Mouse (Mus musculus) liver, embryonic 15.5 days (tissue): ENCODE data around the gene 0610010F05Rik. TPM values are rescaled to one million over a fixed set of nuclear protein-coding genes. Genes with fewer than 3 reads are reported as not detected.

Experiments
- ATAC-seq: fragments of 200-750 bp; cut with Nextera tagmentation; 2 replicates; pipeline ENCODE4 v1.8.0; 2017; ENCODE audit warnings: moderate number of reproducible peaks, mild to moderate bottlenecking, moderate library complexity; ENCODE audit not compliant: insufficient read depth
- H3K27ac ChIP-seq: fragments of 300-500 bp; sonication (generic); replicated peaks from 2 replicates; pipeline ENCODE4 v1.5.1; 2015; ENCODE audit warnings: mild to moderate bottlenecking, inconsistent platforms
- H3K27me3 ChIP-seq: fragments of 300-500 bp; sonication (generic); 2 replicates; pipeline ENCODE4 v1.6.1; 2015; ENCODE audit warnings: mild to moderate bottlenecking, inconsistent platforms
- H3K36me3 ChIP-seq: fragments of 300-500 bp; sonication (generic); replicated peaks from 2 replicates; pipeline ENCODE4 v1.6.1; 2015; ENCODE audit warnings: moderate library complexity, mild to moderate bottlenecking, inconsistent platforms
- H3K4me1 ChIP-seq: fragments of 300-500 bp; sonication (generic); replicated peaks from 2 replicates; pipeline ENCODE4 v1.6.1; 2015; ENCODE audit warnings: inconsistent platforms
- H3K4me2 ChIP-seq: fragments of 300-500 bp; sonication (generic); 2 replicates; pipeline ENCODE4 v1.6.1; 2015; ENCODE audit warnings: moderate library complexity, mild to moderate bottlenecking, inconsistent platforms
- H3K4me3 ChIP-seq: fragments of 300-500 bp; sonication (generic); replicated peaks from 2 replicates; pipeline ENCODE4 v1.5.1; 2015; ENCODE audit warnings: mild to moderate bottlenecking, inconsistent platforms
- H3K9ac ChIP-seq: fragments of 300-500 bp; sonication (generic); 2 replicates; pipeline ENCODE4 v1.6.1; 2015; ENCODE audit warnings: moderate library complexity, mild to moderate bottlenecking, inconsistent platforms
- H3K9me3 ChIP-seq: fragments of 300-500 bp; sonication (generic); replicated peaks from 2 replicates; pipeline ENCODE4 v1.6.1; 2016; ENCODE audit warnings: inconsistent platforms
- WGBS: fragments of 180-500 bp; shearing (Covaris S2); methylation state at CpG from one replicate; pipeline ENCODE4 v1.1.7; 2015; ENCODE audit warnings: mixed read lengths; ENCODE audit not compliant: insufficient replicate concordance; 5-methylcytosine and 5-hydroxymethylcytosine counted together
- polyA plus RNA-seq: library from polyadenylated mRNA; unstranded; fragments of >200 nt; fragmentation: Nextera tagmentation; extraction: Ambion mirVana; gene quantifications from 2 replicates; pipeline ENCODE4 v1.2.1, GENCODE M21; 2015

Gene 0610010F05Rik
- polyA plus RNA-seq, 1 experiment from 2014 or later = 9.6 TPM

DNA sequence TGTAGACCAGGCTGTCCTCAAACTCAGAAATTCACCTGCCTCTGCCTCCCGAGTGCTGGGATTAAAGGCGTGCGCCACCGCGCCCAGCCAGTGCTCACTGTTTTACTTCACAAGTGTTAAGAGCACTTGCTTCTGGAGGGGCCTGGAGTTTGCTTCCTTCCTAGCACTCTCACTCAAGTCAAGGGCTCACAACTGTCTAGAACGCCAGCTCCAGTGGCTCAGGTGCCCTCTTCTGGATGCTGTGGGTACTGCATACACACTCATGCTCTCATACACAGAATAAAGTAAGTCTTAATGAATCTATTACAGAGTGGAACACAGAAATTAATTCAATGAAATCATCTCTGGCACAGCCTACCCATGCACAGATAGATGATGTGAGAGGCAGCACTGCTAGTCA lies 67.7 kb downstream of the 0610010F05Rik start:
- Histone ChIP-seq H3K4me2 (no peak overlapping the region), H3K9me3 (no peaks in the 10 kb centered on the region), H3K4me3 (no peak overlapping the region), H3K9ac (no peak overlapping the region), H3K36me3 (no peaks in the 10 kb centered on the region), H3K4me1 (no peaks in the 10 kb centered on the region), H3K27me3 (no peaks in the 10 kb centered on the region), H3K27ac (no peak overlapping the region)
- WGBS = 55% methylated on average over 6 of the region's 6 CpGs
- ATAC-seq = peak; percentile 22; the same call in 1 of the 2 replicates

DNA sequence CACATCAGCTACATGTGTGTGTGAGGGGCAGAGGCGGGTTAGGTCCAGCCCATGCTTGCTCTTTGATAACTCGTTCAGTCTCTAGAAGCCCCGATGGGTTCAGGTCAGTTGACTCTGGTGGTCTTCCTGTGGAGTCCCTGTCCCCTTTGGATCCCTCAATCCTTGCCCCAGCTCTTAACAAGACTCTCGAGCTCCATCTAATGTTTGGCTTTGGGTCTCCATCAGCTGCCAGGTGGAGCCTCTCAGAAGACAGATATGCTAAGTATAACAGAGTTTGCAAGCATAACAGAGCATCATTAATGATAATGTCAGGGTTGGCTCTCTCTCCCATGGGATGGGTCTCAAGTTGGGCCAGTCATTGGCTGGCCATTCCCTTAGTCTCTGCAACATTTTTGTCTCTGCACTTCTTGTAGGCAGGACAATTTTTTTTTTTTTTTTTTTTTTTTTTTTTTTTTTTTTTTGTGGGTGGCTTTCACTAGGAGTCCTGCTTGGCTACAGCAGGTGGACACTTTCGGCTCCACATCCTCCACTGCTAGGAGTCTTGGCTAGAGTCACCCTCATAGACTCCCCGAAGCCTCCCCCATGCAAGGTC lies 76.3 kb downstream of the 0610010F05Rik start:
- Histone ChIP-seq H3K9me3 (no peaks in the 10 kb centered on the region), H3K27me3 (no peaks in the 10 kb centered on the region), H3K4me2 (no peak overlapping the region), H3K4me1 (no peaks in the 10 kb centered on the region), H3K27ac (no peak overlapping the region), H3K9ac (no peak overlapping the region), H3K4me3 (no peak overlapping the region), H3K36me3 (no peaks in the 10 kb centered on the region)
- WGBS = 46% methylated on average over 6 of the region's 6 CpGs
- no peak for ATAC-seq

DNA sequence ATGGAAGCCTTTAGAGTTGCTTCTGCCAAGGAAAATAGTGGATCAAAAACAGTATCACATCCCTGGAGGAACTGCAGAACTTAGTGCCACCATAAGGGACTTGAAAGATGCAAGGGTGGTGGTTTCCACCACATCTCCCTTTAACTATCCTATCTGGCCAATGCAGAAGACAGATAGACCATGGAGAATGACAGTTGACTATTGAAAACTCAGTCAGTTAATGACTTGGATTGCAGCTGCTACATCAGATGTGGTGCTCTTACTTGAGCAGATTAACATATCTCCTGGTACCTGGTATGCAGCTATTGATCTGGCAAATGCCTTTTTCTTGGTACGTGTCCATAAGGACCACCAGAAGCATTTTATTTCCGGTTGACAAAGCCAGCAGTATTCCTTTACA lies 96.0 kb downstream of the 0610010F05Rik start:
- no peaks in the 10 kb centered on the region for H3K4me1 ChIP-seq
- no peak overlapping the region for H3K27ac ChIP-seq
- H3K36me3 ChIP-seq = no peaks in the 10 kb centered on the region
- no peak overlapping the region for H3K4me3 ChIP-seq
- H3K9me3 ChIP-seq = no peaks in the 10 kb centered on the region
- H3K27me3 ChIP-seq = no peaks in the 10 kb centered on the region
- no peak for ATAC-seq
- WGBS = 57% methylated on average over 2 of the region's 2 CpGs
- H3K9ac ChIP-seq = no peak overlapping the region
- H3K4me2 ChIP-seq = no peak overlapping the region

DNA sequence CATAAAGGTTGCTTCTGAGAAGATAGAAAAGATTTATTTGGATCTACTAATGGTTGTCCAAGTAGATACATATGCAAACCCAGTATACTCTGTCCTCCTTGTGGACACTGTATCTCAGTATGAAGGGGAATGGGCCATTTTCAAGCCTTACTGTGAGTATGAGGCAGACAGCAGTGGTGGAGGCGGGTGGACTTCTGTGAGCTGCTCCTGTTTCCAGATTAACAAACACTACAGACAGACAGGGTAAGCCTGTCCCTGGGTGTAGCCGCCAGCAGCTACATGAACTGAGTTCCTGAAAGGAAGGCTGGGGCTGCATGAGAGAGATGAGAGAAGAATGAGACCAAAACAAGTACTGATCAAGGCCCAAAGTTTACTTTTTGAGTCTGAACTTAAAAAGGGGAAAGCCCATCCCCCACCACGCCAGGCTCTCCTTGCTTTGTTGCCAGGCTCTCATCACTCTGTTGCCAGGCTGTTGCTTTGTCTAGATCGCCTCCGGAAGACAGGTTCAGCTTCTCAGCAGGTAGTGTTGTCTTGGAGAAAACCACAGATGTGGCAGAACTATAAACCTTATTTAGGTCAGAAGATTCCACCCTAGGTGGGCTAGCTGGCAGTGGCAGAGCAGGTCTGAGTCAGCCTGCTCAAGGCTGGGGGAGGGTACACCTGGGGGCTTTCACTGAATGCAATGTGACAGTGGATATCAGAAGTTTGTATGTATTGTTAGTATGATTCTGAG lies 112.8 kb downstream of the 0610010F05Rik start, which contains the start of gene 1700093K21Rik:
1700093K21Rik (minus strand) TSS at position 683 of the 733 bp plus-strand sequence.
- ATAC-seq = no peak
- Histone ChIP-seq H3K9me3 (no peaks in the 10 kb centered on the region), H3K27me3 (no peaks in the 10 kb centered on the region), H3K36me3 (no peaks in the 10 kb centered on the region), H3K4me2 (no peak within 1 kb of the TSS), H3K27ac (no peak within 1 kb of the TSS), H3K4me3 (no peak within 1 kb of the TSS), H3K9ac (no peak within 1 kb of the TSS), H3K4me1 (no peaks in the 10 kb centered on the region)
- 52% methylated on average over 5 of the region's 5 CpGs for WGBS

DNA sequence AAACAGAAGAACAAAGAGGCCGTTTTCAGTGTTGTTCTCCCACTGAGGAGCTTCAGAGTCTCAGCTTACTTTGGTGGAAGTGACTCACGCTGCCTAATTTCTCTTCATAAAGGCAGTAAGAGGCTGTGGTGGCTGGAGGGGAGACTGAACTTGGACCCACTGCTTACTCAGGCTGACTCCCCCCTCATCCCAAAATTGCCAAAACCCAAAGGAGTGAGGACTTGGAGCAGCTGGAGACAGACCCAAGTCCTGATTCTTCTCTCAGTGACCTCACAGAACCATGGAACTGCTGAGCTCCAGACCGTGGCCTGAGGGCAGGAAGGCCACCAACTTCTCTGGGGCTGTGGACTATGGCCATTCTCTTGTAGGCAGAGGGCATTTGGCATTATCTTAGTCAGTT lies 114.5 kb downstream of the 0610010F05Rik start:
- Histone ChIP-seq H3K4me3 (no peak overlapping the region), H3K36me3 (no peaks in the 10 kb centered on the region), H3K4me2 (no peak overlapping the region), H3K9me3 (no peaks in the 10 kb centered on the region), H3K27ac (no peak overlapping the region), H3K4me1 (no peaks in the 10 kb centered on the region), H3K9ac (no peak overlapping the region), H3K27me3 (no peaks in the 10 kb centered on the region)
- ATAC-seq = no peak
- WGBS = 65% methylated on average over 3 of the region's 3 CpGs

DNA sequence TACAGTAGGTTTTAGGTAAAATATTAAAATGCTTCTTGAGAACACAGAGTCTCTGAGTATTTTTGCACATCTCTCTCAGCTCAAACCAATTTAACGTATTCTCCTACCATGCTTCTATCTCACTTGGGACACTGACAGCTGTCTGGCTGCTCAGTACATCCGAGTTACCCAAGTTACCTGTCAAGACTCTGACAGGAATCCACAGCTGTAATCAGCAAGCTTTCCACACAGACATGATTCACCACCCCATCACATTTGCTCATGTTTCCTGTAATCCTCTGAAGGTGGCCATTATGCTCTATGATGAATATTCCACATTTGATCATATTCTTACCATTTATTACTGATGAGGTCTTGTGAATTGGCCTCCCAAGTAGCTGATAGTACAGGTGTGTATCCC lies 118.1 kb downstream of the 0610010F05Rik start:
- Histone ChIP-seq H3K9me3 (no peaks in the 10 kb centered on the region), H3K4me1 (no peaks in the 10 kb centered on the region), H3K27ac (no peak overlapping the region), H3K4me2 (no peak overlapping the region), H3K27me3 (no peaks in the 10 kb centered on the region), H3K4me3 (no peak overlapping the region), H3K9ac (no peak overlapping the region), H3K36me3 (no peaks in the 10 kb centered on the region)
- 69% methylated on average over 2 of the region's 2 CpGs for WGBS
- no peak for ATAC-seq

Other genes with a start within 250 kb of the 0610010F05Rik start
- 22.7 and 25.9 TPM in 2 replicates for gene Ahsa2, start 135.6 kb downstream of the 0610010F05Rik start, polyA plus RNA-seq
- not detected in 2 replicates for gene 1700093K21Rik, start 112.5 kb downstream of the 0610010F05Rik start, polyA plus RNA-seq
- 10.6 and 11.9 TPM in 2 replicates for gene Pus10, start 32.0 kb upstream of the 0610010F05Rik start, polyA plus RNA-seq
- gene Pex13, start 32.3 kb upstream of the 0610010F05Rik start, polyA plus RNA-seq = 9.4 and 11.4 TPM in 2 replicates
- gene Rel, start 137.3 kb upstream of the 0610010F05Rik start, polyA plus RNA-seq = 0.46 and 0.48 TPM in 2 replicates